Mouse (Mus musculus) naive thymus-derived CD4-positive, alpha-beta T cell, adult 5 months (primary cell): Measurements from ENCODE around the gene Cdca7l. TPM values are rescaled to one million over a fixed set of nuclear protein-coding genes. Genes with fewer than 3 reads are reported as not detected.

Source experiments
- polyA plus RNA-seq: library from polyadenylated mRNA; unstranded; fragments of 100-300 nt; shearing (Covaris generic); gene quantifications from one replicate; pipeline ENCODE4 v1.2.1, GENCODE M21; 2017

The Cdca7l gene
- 28.8 TPM for polyA plus RNA-seq

GRCm38 (mm10) chr12:117803989-117804388 is at the start of gene Cdca7l:
Gene Cdca7l, plus strand, starts transcription at chr12:117804289.

